Mouse (Mus musculus): ENCODE results near the gene Polrmt. TPM values are rescaled to one million over a fixed set of nuclear protein-coding genes. Genes with fewer than 3 reads are reported as not detected.

Polrmt gene
- polyA plus RNA-seq, 1 experiment from 2014 or later: 45.3 TPM

DNA sequence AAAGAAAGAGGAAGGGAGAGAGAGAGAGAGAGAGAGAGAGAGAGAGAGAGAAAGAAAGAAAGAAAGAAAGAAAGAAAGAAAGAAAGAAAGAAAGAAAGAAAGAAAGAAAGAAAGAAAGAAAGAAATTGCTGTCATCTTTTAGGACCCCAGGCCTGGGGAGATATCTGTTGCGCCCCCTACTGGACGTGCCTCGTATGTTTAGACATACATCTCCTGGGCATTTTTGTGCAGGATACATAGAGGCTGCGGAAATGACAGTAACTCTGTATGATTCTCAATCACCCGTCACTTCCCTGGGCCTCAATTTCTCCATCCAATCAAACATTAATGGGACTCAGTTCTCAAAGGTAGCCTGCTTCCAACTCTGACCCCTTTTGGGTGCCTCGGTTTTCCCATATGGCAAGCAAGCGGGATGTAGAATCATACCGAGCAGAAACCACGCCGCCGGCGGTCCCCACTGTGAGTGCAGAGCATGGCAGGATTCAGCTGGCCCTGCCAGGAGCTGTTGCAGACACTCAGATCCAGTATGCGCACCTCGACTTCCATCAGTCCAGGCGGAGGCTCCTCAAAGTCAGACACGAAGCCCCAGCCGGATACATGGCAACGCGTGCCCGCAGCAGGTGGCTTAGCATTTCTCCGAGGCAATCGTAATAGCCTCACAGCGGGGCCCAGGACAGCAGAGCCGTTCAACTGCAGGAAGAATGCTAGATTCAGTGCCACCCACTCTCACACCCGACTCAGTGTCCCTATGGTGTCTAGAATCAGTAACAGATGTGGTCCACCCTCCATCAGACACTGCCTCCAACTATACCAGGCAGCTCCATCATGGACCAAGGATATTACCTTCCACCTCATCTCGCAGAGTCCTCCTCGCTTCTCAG lies 37.8 kb upstream of the Polrmt start:
- no peak overlapping the region for H3K9ac ChIP-seq (replicated peaks)
- no peak overlapping the region for H3K27ac ChIP-seq (replicated peaks)
- WGBS: 38% methylated on average over 27 of the region's 27 CpGs

DNA sequence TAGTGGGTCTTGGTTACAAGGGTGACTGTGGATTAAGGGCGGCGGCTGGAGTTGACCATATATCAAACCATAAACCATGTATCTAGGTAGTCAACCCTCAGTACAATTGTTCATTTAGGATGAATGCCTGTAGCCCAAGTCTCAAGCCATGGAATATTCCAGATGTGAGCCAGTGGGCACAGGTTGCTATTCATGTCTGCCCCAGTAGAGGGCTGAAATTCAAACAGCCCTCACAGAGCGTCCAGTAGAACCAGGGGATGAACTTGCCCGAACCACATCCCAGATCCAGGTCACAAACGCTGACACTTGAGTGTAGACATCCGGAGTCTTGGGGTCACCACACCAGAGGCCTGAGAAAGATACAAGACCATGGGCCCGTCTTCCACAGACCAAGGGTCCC lies 36.7 kb upstream of the Polrmt start:
- Histone ChIP-seq H3K9me3 (no peaks in the 10 kb centered on the region), H3K27me3 (peaks cover 67% of the 10 kb centered on the region), H3K27ac (replicated peaks) (no peak overlapping the region), H3K36me3 (no peaks in the 10 kb centered on the region), H3K9ac (replicated peaks) (no peak overlapping the region), H3K4me1 (peaks cover 24% of the 10 kb centered on the region), H3K4me3 (no peak overlapping the region), H3K4me2 (replicated peaks) (no peak overlapping the region)
- WGBS: 65% methylated on average over 7 of the region's 7 CpGs
- no peak for ATAC-seq (ENCODE audit: low FRiP score, low read depth)

More for the DNA sequence above, 37.8 kb upstream of the Polrmt start:
- H3K4me1 ChIP-seq: peaks cover 17% of the 10 kb centered on the region
- H3K27me3 ChIP-seq: peaks cover 56% of the 10 kb centered on the region
- H3K4me2 ChIP-seq (replicated peaks): no peak overlapping the region
- no peak overlapping the region for H3K4me3 ChIP-seq
- H3K36me3 ChIP-seq: no peaks in the 10 kb centered on the region
- no peaks in the 10 kb centered on the region for H3K9me3 ChIP-seq
- no peak for ATAC-seq (ENCODE audit: low FRiP score, low read depth)

DNA sequence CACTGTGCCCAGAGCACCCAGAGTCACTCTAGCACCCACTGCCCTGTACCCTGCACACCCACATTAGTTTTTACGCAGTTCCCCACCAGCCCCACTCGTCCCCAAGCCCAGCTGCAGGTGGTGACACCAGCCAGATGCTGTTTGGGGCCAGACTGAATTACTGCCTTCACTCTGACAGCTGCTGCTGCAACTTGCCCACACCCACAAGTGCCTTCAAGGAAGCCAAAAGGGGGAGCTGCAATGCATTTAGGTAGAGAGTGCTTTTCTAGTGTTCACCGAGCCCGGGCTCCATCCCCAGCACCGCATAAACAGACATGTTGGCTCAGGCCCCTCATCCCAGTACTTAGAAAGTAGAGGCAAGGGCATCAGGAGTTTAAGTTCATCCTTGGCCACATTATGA lies 35.6 kb upstream of the Polrmt start:
- WGBS: 61% methylated on average over 5 of the region's 5 CpGs

DNA sequence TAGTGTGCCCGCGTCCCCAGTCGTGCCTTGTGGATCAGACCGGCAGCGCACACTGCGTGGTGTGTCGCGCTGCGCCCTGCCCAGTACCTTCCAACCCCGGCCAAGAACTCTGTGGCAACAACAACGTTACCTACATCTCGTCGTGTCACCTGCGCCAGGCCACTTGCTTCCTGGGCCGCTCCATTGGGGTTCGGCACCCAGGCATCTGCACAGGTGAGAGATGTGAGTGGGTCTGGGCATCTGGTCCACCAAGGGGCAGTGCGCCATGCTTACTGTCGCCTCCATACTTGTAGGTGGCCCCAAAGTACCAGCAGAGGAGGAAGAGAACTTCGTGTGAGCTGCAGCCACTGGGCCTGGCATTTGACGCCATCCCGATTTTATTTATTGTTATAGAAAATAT lies 34.8 kb upstream of the Polrmt start:
- Histone ChIP-seq H3K27ac (replicated peaks) (no peak overlapping the region), H3K27me3 (peaks cover 86% of the 10 kb centered on the region), H3K4me3 (no peak overlapping the region), H3K9me3 (no peaks in the 10 kb centered on the region), H3K36me3 (no peaks in the 10 kb centered on the region), H3K4me1 (peaks cover 33% of the 10 kb centered on the region), H3K4me2 (replicated peaks) (peak overlapping the region; percentile 68), H3K9ac (replicated peaks) (no peak overlapping the region)
- no peak for ATAC-seq (ENCODE audit: low FRiP score, low read depth)
- WGBS: 34% methylated on average over 21 of the region's 21 CpGs

More for the DNA sequence above, 35.6 kb upstream of the Polrmt start:
- Histone ChIP-seq H3K27me3 (peaks cover 78% of the 10 kb centered on the region), H3K9ac (replicated peaks) (no peak overlapping the region), H3K4me3 (no peak overlapping the region), H3K36me3 (no peaks in the 10 kb centered on the region), H3K9me3 (no peaks in the 10 kb centered on the region), H3K27ac (replicated peaks) (no peak overlapping the region), H3K4me2 (replicated peaks) (no peak overlapping the region), H3K4me1 (peaks cover 32% of the 10 kb centered on the region)
- no peak for ATAC-seq (ENCODE audit: low FRiP score, low read depth)

DNA sequence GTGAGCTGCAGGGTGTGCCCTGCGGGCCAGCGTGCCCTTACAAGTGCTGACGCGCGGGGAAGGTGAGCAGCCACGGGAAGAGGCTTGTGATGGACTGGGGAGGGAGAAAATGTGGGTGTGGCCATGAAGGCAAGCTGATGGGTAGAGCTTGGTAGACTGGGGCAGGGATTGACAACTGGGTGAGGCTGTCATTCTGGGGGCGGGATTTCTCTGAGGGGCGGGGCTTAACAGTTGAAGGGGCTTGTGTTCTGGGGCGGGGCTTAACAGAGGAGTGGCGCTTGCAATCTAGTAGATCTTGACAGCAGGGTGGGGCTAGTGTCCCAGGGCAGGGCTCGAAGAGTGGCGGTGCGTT lies 34.3 kb upstream of the Polrmt start:
- Histone ChIP-seq H3K27ac (replicated peaks) (0 out of 2 replicates have a peak overlapping the region, but pooled peaks have one; percentile 30), H3K9ac (replicated peaks) (no peak overlapping the region; the same call in 1 of the 2 replicates), H3K4me3 (peak overlapping the region; percentile 43), H3K27me3 (peaks cover 90% of the 10 kb centered on the region), H3K4me2 (replicated peaks) (peak overlapping the region; percentile 68), H3K36me3 (no peaks in the 10 kb centered on the region), H3K4me1 (peaks cover 33% of the 10 kb centered on the region), H3K9me3 (no peaks in the 10 kb centered on the region)
- no peak for ATAC-seq (ENCODE audit: low FRiP score, low read depth)
- WGBS: 1% methylated on average over 13 of the region's 13 CpGs

DNA sequence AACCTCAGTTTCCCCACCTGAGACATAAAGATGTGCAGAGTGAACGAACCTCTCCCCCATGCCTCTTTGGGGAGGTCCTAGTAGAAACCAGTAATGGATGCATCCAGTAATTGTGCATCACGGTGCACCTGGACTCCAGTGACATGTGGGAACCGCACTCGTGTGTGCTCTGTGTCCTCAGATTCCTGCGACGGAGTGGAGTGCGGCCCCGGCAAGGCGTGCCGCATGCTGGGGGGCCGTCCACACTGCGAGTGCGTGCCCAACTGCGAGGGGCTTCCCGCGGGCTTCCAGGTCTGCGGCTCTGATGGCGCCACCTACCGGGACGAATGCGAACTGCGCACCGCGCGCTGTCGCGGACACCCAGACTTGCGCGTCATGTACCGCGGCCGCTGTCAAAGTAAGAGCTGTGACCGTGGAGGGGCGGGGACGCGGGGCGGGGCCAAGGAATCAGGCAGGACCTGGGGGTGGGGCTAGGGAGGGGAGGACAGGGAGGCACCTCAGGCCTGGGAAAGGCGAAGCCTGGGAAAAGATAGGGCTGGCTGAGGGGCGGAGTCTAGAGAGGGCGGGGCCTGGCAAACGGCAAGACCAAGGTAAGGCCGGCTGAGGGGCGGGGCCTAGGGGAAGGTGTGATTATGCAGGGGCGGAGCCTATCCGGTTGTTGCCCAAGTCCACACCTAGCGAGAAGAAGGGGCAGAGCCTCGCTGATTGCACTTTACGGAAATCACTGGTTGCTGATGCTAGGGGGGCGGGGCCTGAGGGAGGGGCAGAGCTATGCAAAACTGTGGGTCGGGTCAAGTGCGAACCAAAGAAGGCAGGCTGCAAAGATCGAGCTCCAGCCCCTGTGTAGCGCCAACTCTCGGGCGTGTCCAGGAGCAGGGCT lies 33.6 kb upstream of the Polrmt start:
- Histone ChIP-seq H3K4me3 (peak overlapping the region; percentile 43), H3K36me3 (no peaks in the 10 kb centered on the region), H3K4me2 (replicated peaks) (peak overlapping the region; percentile 68), H3K27me3 (peaks cover 87% of the 10 kb centered on the region), H3K27ac (replicated peaks) (0 out of 2 replicates have a peak overlapping the region, but pooled peaks have one; percentile 30), H3K4me1 (peaks cover 33% of the 10 kb centered on the region), H3K9me3 (peaks cover 6% of the 10 kb centered on the region; the same call in 1 of the 2 replicates), H3K9ac (replicated peaks) (no peak overlapping the region; the same call in 1 of the 2 replicates)
- peak; percentile 90 for ATAC-seq (ENCODE audit: low FRiP score, low read depth)
- 1% methylated on average over 52 of the region's 55 CpGs for WGBS

DNA sequence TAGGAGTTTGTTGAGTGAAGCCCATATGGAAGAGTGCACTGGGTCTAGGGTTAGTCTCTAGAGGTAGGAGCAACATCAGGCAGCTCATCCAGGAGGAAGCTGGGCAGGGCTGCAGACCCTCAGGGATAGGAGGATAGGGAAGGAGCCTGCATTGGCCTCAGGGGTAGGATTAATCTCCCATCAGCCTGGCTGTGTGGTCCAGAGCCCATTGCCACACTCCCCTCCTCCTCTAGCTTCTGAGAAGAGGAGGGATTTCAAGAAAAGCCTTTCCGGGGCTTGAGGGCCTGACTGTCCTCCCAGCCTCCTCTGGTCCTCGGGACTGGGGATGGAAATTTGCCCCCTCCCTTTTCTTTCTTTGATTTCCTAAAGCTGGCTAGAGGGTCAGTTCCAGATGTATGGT lies 32.8 kb upstream of the Polrmt start:
- ATAC-seq (ENCODE audit: low FRiP score, low read depth): no peak
- H3K27me3 ChIP-seq: peaks cover 83% of the 10 kb centered on the region
- H3K27ac ChIP-seq (replicated peaks): no peak overlapping the region
- H3K4me1 ChIP-seq: peaks cover 33% of the 10 kb centered on the region
- no peaks in the 10 kb centered on the region for H3K36me3 ChIP-seq
- no peak overlapping the region for H3K4me3 ChIP-seq
- no peak overlapping the region for H3K4me2 ChIP-seq (replicated peaks)
- whole genome bisulfite sequencing: 3% methylated on average over 2 of the region's 2 CpGs
- peaks cover 9% of the 10 kb centered on the region; the same call in 1 of the 2 replicates for H3K9me3 ChIP-seq
- no peak overlapping the region for H3K9ac ChIP-seq (replicated peaks)

DNA sequence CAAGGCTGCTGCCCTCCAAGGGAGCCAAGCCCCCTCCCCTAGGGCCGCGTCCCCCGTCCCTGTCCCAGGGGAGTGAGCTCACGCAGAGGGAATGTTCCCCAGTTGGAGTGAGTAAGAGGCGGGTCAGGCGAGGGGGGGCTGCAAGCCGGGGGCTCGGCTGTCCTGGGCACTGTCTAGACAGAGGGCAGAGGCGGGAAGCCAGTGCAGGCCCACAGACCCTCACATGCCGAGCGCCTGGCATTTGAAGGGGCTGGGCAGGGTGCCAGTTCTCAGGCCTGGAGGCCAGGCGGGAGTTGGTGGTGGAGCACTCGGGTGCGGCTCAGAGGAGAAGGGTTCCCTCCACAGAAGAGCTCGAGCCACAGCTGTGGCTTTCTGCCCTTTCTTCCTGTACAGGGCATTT lies 31.6 kb upstream of the Polrmt start:
- no peaks in the 10 kb centered on the region for H3K36me3 ChIP-seq
- H3K27ac ChIP-seq (replicated peaks): no peak overlapping the region
- no peak overlapping the region for H3K4me2 ChIP-seq (replicated peaks)
- no peak overlapping the region for H3K4me3 ChIP-seq
- no peak overlapping the region for H3K9ac ChIP-seq (replicated peaks)
- WGBS: 19% methylated on average over 15 of the region's 15 CpGs
- H3K27me3 ChIP-seq: peaks cover 83% of the 10 kb centered on the region
- H3K4me1 ChIP-seq: peaks cover 33% of the 10 kb centered on the region
- no peak for ATAC-seq (ENCODE audit: low FRiP score, low read depth)
- peaks cover 9% of the 10 kb centered on the region; the same call in 1 of the 2 replicates for H3K9me3 ChIP-seq

DNA sequence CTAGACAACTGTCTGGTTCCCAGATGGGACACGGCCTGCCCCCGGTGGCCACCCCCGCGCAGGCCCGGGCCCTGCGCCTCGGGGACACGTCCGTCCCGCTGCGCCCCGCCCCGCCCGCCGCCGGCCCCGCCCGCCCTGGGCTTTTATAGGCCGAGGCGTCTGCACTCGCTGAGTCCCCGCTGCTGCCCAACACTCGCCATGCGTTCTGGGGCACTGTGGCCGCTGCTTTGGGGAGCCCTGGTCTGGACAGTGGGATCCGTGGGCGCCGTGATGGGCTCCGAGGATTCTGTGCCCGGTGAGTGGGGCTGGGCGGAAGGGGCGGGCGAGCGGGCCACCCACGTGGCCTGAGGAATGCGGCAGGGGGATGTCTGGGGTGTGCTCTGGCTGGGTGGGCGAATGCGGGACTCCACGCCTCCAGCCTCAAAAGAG lies 30.7 kb upstream of the Polrmt start, which contains the start of gene Fstl3:
TSS of gene Fstl3 (plus strand) at position 170 of the 429 bp plus-strand sequence.
- peak within 1 kb of the TSS; percentile 45 for H3K4me2 ChIP-seq (replicated peaks)
- H3K4me1 ChIP-seq: peaks cover 33% of the 10 kb centered on the region
- ATAC-seq (ENCODE audit: low FRiP score, low read depth): no peak
- H3K27me3 ChIP-seq: peaks cover 74% of the 10 kb centered on the region
- H3K36me3 ChIP-seq: no peaks in the 10 kb centered on the region
- H3K4me3 ChIP-seq: peak within 1 kb of the TSS; percentile 31
- 4% methylated on average over 39 of the region's 39 CpGs for WGBS
- H3K27ac ChIP-seq (replicated peaks): no peak within 1 kb of the TSS
- peaks cover 13% of the 10 kb centered on the region for H3K9me3 ChIP-seq
- peak within 1 kb of the TSS; percentile 33; the same call in 1 of the 2 replicates for H3K9ac ChIP-seq (replicated peaks)

DNA sequence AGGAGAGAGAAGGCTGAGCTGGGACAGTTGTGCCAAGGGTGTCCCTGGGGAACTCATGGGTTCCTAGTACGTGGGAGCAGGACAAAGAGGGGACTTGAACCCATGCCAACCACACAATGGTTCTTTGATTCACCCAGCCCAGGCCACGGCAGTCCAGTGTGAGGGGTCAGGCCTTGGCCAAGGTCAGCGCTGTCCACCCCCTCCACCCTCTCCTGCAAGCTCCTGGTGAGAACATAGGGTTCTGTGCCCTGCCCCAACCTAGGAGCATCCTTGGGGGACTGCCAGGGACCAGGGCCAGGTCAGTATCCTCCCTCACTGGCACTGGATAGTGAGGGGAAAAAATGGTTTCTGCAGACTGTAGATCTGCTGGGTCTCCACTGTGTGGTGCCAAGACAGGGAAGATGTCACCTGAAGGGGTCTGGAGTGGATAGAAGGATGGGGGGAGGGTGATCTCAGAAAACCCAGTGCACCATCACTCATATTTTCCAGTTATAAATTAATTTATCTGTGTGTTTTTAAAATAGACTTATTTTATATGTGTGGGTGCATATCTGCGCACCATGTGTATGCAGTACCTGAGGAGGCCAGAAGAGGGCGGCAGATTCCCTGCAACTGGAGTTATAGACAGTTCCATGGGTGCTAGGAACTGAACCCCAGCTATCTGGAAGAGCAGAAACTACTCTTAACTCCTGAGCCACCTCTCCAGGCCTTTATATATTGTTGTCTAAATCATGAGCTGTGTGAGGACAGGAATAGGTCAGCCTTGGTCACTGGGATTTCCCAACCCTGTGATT lies 28.3 kb upstream of the Polrmt start:
- Histone ChIP-seq H3K4me3 (no peak overlapping the region), H3K9me3 (peaks cover 13% of the 10 kb centered on the region), H3K9ac (replicated peaks) (no peak overlapping the region), H3K36me3 (no peaks in the 10 kb centered on the region), H3K27ac (replicated peaks) (no peak overlapping the region), H3K4me2 (replicated peaks) (no peak overlapping the region), H3K4me1 (peaks cover 17% of the 10 kb centered on the region), H3K27me3 (peaks cover 54% of the 10 kb centered on the region)
- WGBS: 77% methylated on average over 5 of the region's 5 CpGs
- ATAC-seq (ENCODE audit: low FRiP score, low read depth): no peak

DNA sequence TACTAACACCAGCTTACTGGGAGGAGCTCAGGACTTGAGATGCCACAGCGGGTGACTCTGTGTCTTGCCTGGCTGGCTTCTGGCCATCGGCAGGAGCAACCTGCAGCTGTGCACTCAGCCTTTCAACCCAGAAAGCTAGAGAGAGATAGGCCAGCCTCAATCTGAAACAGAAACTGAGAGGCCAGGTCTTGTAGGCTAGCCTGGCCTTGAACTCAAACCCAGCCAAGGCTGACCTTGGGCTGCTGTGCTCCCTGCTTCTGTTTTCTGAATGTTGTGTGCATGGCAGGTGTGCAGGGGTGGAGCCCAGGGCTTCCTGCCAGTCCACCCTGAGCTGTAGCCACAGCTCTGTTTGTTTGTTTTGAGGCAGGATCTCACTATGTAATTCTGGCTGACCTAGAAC lies 26.8 kb upstream of the Polrmt start:
- WGBS: 88% methylated on average over 2 of the region's 2 CpGs

More for the DNA sequence above, 26.8 kb upstream of the Polrmt start:
- H3K4me2 ChIP-seq (replicated peaks): no peak overlapping the region
- H3K27me3 ChIP-seq: peaks cover 39% of the 10 kb centered on the region
- no peaks in the 10 kb centered on the region for H3K36me3 ChIP-seq
- no peak overlapping the region for H3K9ac ChIP-seq (replicated peaks)
- no peak overlapping the region for H3K27ac ChIP-seq (replicated peaks)
- no peak overlapping the region for H3K4me3 ChIP-seq
- H3K9me3 ChIP-seq: peaks cover 13% of the 10 kb centered on the region
- peaks cover 17% of the 10 kb centered on the region for H3K4me1 ChIP-seq
- ATAC-seq (ENCODE audit: low FRiP score, low read depth): no peak

Data from midbrain, embryonic 12.5 days (tissue).